Mouse (Mus musculus): ENCODE measurements at regions not wholly inside any gene's neighbourhood (a gene's known extent, or its start where the extent isn't known, plus 50 kb on each side); places are given as distances from the start of the nearest gene placed in this dataset.

- DNase-seq (ENCODE audit: low read depth, low spot score) = no peak
- Histone ChIP-seq H3K27me3 (ENCODE audit: control insufficient read depth in 1 of 2, insufficient read depth in 2 of 2, low read length in 2 of 2) (peaks cover 0 to 5% of the 10 kb centered on the region in 2 experiments; a peak in 1 of 4 replicates), H3K79me2 (ENCODE audit: control insufficient read depth, insufficient read depth, low read length, poor library complexity) (no peaks in the 10 kb centered on the region), H3K4me3 (ENCODE audit: control insufficient read depth in 1 of 2, insufficient read depth in 1 of 2, low read depth in 2 of 2, low read length in 2 of 2) (no peak overlapping the region), H3K36me3 (ENCODE audit: control insufficient read depth in 1 of 2, insufficient read depth in 2 of 2, low read length in 2 of 2) (no peaks in the 10 kb centered on the region; a peak in 1 of 4 replicates), H3K4me1 (ENCODE audit: control insufficient read depth in 1 of 2, insufficient read depth in 2 of 2, low read length in 2 of 2) (peaks cover 4 to 10% of the 10 kb centered on the region in 2 experiments; a peak in 3 of 4 replicates), H3K27ac (ENCODE audit: control insufficient read depth, low read depth, low read length) (no peak overlapping the region), H3K9ac (ENCODE audit: control insufficient read depth, low read depth, low read length, poor library complexity, severe bottlenecking) (no peak overlapping the region), H3K9me3 (replicated peaks; ENCODE audit: insufficient read depth, low read length) (no peaks in the 10 kb centered on the region)
- TF ChIP-seq MAZ (IDR thresholded peaks at IDR 0.05; ENCODE audit: low read depth, low read length) = no peak
- no peak for TF ChIP-seq POLR2A (IDR thresholded peaks at IDR 0.05; ENCODE audit: control insufficient read depth in 1 of 2, insufficient read depth in 1 of 2, low read depth in 1 of 2, low read length in 2 of 2, poor library complexity in 1 of 2)
- no peak for TF ChIP-seq MYB (IDR thresholded peaks at IDR 0.05; ENCODE audit: low read depth, low read length)
- no peak for TF ChIP-seq JUND (IDR thresholded peaks at IDR 0.05; ENCODE audit: low read depth, low read length)
- no peak for TF ChIP-seq ELF1 (IDR thresholded peaks at IDR 0.05; ENCODE audit: low read depth, low read length)
- TF ChIP-seq MAFK (IDR thresholded peaks at IDR 0.05; ENCODE audit: borderline replicate concordance, low read depth, low read length) = no peak
- TF ChIP-seq NELFE (IDR thresholded peaks at IDR 0.05; ENCODE audit: low read depth, low read length) = no peak
- no peak for TF ChIP-seq TCF12 (IDR thresholded peaks at IDR 0.05; ENCODE audit: low read depth, low read length)
- TF ChIP-seq MAX (IDR thresholded peaks at IDR 0.05; ENCODE audit: low read length) = no peak
- no peak for TF ChIP-seq KAT2A (conservative IDR thresholded peaks at IDR 0.05; ENCODE audit: low read depth, low read length)
- TF ChIP-seq ZNF384 (IDR thresholded peaks at IDR 0.05; ENCODE audit: low read depth, low read length) = no peak
- no peak for TF ChIP-seq ZKSCAN1 (IDR thresholded peaks at IDR 0.05; ENCODE audit: low read depth, low read length)
- no peak for TF ChIP-seq ETS1 (IDR thresholded peaks at IDR 0.05; ENCODE audit: low read depth, low read length)
Measured at GRCm38 (mm10) chr17:45847701-45848378, 114.2 kb upstream of the 1600014C23Rik start.

- no peak overlapping the region for H3K4me3 ChIP-seq (ENCODE audit: control insufficient read depth in 1 of 2, insufficient read depth in 1 of 2, low read depth in 2 of 2, low read length in 2 of 2)
- TF ChIP-seq CTCF (IDR thresholded peaks at IDR 0.05 in 2 of 3, conservative IDR thresholded peaks at IDR 0.05 in 1 of 3; ENCODE audit: control insufficient read depth in 1 of 3, insufficient read depth in 1 of 3, low read depth in 2 of 3, low read length in 3 of 3, poor library complexity in 1 of 3, severe bottlenecking in 1 of 3) (peak; percentile 69 to 83 (median 81)), RAD21 (IDR thresholded peaks at IDR 0.05; ENCODE audit: low read depth, low read length) (peak; percentile 88), ETS1 (IDR thresholded peaks at IDR 0.05; ENCODE audit: low read depth, low read length) (no peak), MYC (IDR thresholded peaks at IDR 0.05; ENCODE audit: low read depth, low read length) (0 out of 2 replicates have a peak, but pooled peaks have one; percentile 41), SMC3 (IDR thresholded peaks at IDR 0.05; ENCODE audit: low read depth, low read length) (peak; percentile 78), ZC3H11A (IDR thresholded peaks at IDR 0.05; ENCODE audit: low read depth, low read length) (peak; percentile 75), TCF12 (IDR thresholded peaks at IDR 0.05; ENCODE audit: low read depth, low read length) (no peak)
- no peaks in the 10 kb centered on the region for H3K9me3 ChIP-seq (replicated peaks; ENCODE audit: insufficient read depth, low read length)
- peak; percentile 62 for DNase-seq (ENCODE audit: low read depth, low spot score)
- no peaks in the 10 kb centered on the region for H3K79me2 ChIP-seq (ENCODE audit: control insufficient read depth, insufficient read depth, low read length, poor library complexity)
- H3K27ac ChIP-seq (ENCODE audit: control insufficient read depth, low read depth, low read length) = no peak overlapping the region
- no peak overlapping the region for H3K9ac ChIP-seq (ENCODE audit: control insufficient read depth, low read depth, low read length, poor library complexity, severe bottlenecking)
- peaks cover 3 to 5% of the 10 kb centered on the region in 2 experiments; a peak in 1 of 4 replicates for H3K27me3 ChIP-seq (ENCODE audit: control insufficient read depth in 1 of 2, insufficient read depth in 2 of 2, low read length in 2 of 2)
- H3K4me1 ChIP-seq (ENCODE audit: control insufficient read depth in 1 of 2, insufficient read depth in 2 of 2, low read length in 2 of 2) = no peaks in the 10 kb centered on the region
- no peaks in the 10 kb centered on the region for H3K36me3 ChIP-seq (ENCODE audit: control insufficient read depth in 1 of 2, insufficient read depth in 2 of 2, low read length in 2 of 2)
Measured at GRCm38 (mm10) chr17:45845832-45846231, 112.2 kb upstream of the 1600014C23Rik start.
